Mouse (Mus musculus): Measurements from ENCODE around the gene Tle6. TPM values are rescaled to one million over a fixed set of nuclear protein-coding genes. Genes with fewer than 3 reads are reported as not detected.

Gene Tle6
- total RNA-seq, 2 experiments from 2014 or later: 2.4 to 4.4 TPM

GRCm38 (mm10) chr10:81550257-81550656 lies 50.6 kb downstream of the Tle6 start:
- intact Hi-C loops (cut with DNase I; ENCODE audit: low total_unique reads): loop anchor here (5.0 kb wide), 1 partner anchor 48 kb away; the partner anchor contains the start of gene S1pr4
- peak; percentile 59 for DNase-seq

GRCm38 (mm10) chr10:81548944-81549343 lies 51.9 kb downstream of the Tle6 start:
- no peak for DNase-seq
- intact Hi-C loops (cut with DNase I; ENCODE audit: low total_unique reads): no loop called here

DNA sequence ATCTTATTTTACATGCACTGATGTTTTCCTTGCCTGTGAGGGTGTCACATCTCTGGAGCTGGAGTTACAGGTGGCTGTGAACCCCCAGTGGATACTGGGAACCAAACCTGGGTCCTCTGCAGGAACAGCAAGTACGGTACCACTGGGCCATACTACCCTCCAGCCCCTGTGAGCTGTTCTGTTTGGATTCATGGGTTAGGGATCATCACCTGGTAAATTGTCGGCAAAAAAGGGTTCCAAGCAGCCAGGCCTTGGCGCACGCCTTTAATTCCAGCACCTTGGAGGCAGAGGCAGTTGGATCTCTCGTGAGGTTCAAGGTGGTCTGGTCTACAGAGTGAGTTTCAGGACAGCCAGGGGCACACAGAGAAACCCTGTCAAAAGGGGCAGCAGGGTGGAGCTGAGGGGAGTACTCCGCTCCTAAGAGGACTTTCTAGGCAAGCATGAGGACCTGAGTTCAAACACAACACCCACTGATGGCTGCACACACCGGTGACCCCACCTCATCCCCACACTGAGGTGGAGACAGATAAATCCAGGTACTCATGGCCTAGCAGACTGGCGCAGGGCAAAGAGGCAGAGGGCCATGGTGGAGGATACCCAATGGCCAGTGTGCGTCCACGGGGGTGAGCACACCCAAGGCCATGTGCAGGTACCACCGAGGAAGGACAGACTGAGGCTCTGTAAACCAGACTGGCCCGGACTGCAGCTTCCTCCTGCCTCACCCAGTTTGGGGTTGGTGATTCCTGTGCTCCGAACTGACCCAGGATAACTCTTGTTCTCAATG lies 53.9 kb downstream of the Tle6 start:
- no peak for DNase-seq
- intact Hi-C loops (cut with DNase I; ENCODE audit: low total_unique reads): no loop called here

DNA sequence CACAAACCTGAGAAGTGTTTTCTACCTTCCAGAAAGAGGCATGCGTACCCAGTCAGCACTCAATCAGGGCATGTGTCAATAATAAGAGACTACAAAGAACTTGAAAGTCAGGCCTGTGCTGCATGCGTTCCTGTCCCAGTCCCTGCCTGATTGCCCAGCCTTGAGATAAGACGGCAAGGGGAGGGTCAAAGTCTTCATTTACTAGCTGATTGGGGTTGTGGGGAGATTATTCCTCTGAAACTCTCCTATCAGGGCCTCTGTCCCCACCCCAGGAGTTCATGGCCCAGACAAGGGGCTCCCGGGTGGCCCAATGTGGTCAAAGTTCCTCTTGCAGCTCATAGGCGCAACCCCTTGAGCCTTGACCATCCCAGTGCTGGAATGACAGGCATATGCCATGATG lies 54.5 kb downstream of the Tle6 start:
- no peak for DNase-seq
- intact Hi-C loops (cut with DNase I; ENCODE audit: low total_unique reads): no loop called here

DNA sequence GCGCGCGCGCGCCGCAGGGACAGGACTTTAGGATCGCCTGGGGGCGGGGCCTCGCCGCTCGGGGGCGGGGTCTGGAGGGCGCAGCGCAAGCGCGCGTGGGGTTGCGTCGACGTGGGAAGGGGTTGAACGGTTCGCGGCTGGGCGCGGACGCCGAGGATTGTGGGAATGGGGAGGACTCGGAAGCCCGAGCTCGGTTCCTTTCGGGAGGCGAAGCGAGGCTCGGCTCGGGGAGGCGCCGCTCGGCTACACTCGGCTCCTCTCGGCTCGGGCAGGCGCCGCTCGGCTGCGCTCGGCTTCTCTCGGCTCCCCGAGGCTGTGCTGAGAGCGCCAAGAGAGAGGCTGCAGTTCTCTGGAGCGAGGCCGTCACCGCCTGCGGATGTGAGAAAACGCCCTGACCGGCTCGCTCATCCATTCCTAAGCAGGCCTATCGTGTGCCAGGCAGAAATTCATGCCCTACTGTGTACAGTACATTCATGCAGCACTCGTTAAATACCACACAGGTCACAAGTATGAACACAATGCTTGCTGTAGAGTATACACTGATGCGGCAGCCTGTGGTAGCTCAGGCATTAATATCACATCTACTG lies 55.6 kb downstream of the Tle6 start, which contains the start of gene Gna11:
TSS of gene Gna11 (minus strand) at position 30 of the 587 bp plus-strand sequence.
- intact Hi-C loops (cut with DNase I; ENCODE audit: low total_unique reads): no loop called here
- peak; percentile 100 for DNase-seq

- intact Hi-C loops (cut with DNase I; ENCODE audit: low total_unique reads): no loop called here
- no peak for DNase-seq
Observed at GRCm38 (mm10) chr10:81544296-81545160, 56.3 kb downstream of the Tle6 start.

- no peak for DNase-seq
- intact Hi-C loops (cut with DNase I; ENCODE audit: low total_unique reads): no loop called here
Observed at GRCm38 (mm10) chr10:81543633-81544032, 57.2 kb downstream of the Tle6 start.

DNA sequence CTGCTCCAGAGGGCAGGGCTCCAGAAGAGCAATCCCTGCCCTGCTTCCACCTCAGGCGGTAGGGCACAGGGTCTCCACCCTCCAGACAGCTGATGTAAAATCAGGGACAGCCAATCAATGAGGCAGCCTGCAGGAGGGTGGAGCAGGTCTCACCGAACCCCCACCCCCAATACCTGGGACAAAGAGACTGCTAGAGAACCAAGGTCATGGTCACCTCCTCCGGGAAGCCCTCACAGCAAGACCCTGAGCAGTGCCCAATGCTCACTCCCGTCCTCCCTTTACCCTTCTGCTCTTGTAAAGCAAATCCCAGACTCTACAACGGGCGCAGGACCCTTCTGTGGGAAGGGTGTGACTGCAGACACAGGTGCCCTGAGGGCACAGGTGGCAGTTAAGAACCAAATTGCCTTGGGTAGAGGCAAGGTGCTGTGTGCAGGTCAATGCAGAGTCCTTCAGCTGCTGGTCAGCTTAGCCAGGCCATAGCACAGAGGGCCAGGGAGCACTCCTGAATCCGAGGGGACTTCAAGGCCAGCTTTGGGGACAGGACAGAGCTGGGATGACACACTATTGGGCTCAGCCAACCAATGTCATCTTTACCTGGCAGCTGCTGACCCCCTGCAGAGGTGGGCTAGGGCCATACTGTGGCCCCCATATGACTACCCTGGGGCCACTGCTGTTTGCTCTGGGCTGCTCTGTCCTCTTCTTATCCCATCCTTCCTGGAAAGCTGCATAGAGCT lies 58.0 kb downstream of the Tle6 start:
- DNase-seq: no peak
- intact Hi-C loops (cut with DNase I; ENCODE audit: low total_unique reads): no loop called here

DNA sequence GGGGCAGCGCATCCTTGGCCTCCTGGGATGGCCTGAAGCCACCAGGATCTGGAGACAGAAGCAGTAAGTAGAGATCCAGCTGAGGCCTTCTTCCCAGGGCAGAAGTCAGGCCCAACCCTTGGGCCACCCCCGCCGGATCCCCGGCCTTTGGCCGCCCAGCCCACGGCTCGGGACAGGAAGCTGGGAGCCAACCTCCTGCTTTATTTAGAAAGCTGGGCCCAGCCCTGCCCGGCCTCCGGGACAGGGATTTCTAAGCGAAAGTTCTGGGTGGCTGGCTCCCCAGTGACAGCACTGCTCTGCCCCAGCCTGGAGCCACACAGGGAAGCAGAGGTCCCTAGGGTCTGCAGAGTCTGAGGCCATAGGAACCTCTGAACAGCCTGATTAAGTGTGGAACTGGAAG lies 59.1 kb downstream of the Tle6 start:
- DNase-seq: peak; percentile 72

GRCm38 (mm10) chr10:81541363-81541762 lies 59.5 kb downstream of the Tle6 start:
- intact Hi-C loops (cut with DNase I; ENCODE audit: low total_unique reads): no loop called here

More for the DNA sequence above, 59.1 kb downstream of the Tle6 start:
- intact Hi-C loops (cut with DNase I; ENCODE audit: low total_unique reads): no loop called here

More at GRCm38 (mm10) chr10:81541363-81541762, 59.5 kb downstream of the Tle6 start:
- DNase-seq: no peak

Other genes with a start within 250 kb of the Tle6 start
- gene Mfsd12, start 243.6 kb downstream of the Tle6 start, total RNA-seq (2021): 1 to 10 TPM; 3.7 to 4.0 TPM
- gene 4930404N11Rik, start 235.3 kb downstream of the Tle6 start, total RNA-seq (2021): under 1 TPM; 0.37 to 0.42 TPM
- 10 to 100 TPM; 11.9 to 15.4 TPM for gene Fzr1, start 222.6 kb downstream of the Tle6 start, total RNA-seq (2021)
- 10 to 100 TPM; 38.6 to 39.8 TPM for gene Dohh, start 216.6 kb downstream of the Tle6 start, total RNA-seq (2021)
- gene Gm48551, start 216.6 kb downstream of the Tle6 start, total RNA-seq (2021): under 1 TPM; 0.41 to 0.47 TPM
- under 1 TPM in 1 of 2 experiments, not detected in 1; 0.80 TPM for gene Gm48552, start 212.1 kb downstream of the Tle6 start, total RNA-seq (2021)
- gene Smim24, start 208.0 kb downstream of the Tle6 start, total RNA-seq (2021): under 1 TPM; 0.45 to 0.91 TPM
- gene Nfic, start 145.4 kb downstream of the Tle6 start, total RNA-seq (2021): 100 to 1,000 TPM; 262 to 320 TPM
- gene Celf5, start 118.4 kb downstream of the Tle6 start, total RNA-seq (2021): under 1 TPM; 0.09 to 0.23 TPM
- 10 to 100 TPM; 39.1 to 47.3 TPM for gene Ncln, start 104.7 kb downstream of the Tle6 start, total RNA-seq (2021)
- gene S1pr4, start 100.9 kb downstream of the Tle6 start, total RNA-seq (2021): under 1 TPM; 0.64 to 0.86 TPM
- 1 to 10 TPM in 1 of 2 experiments, under 1 TPM in 1; 0.60 to 1.2 TPM for gene Gna15, start 76.8 kb downstream of the Tle6 start, total RNA-seq (2021)
- gene Gna11, start 55.9 kb downstream of the Tle6 start, total RNA-seq (2021): 10 to 100 TPM; 31.6 to 34.6 TPM
- gene Aes, start 41.6 kb downstream of the Tle6 start, total RNA-seq (2021): 100 to 1,000 TPM; 660 to 698 TPM
- 1 to 10 TPM; 4.3 to 4.4 TPM for gene Tle2, start 26.5 kb downstream of the Tle6 start, total RNA-seq (2021)
- gene BC025920, start 5.2 kb upstream of the Tle6 start, total RNA-seq (2021): 1 to 10 TPM; 1.7 to 2.2 TPM
- gene Sirt6, start 26.7 kb upstream of the Tle6 start, total RNA-seq (2021): 1 to 10 TPM; 5.4 to 5.6 TPM
- gene Ankrd24, start 27.5 kb upstream of the Tle6 start, total RNA-seq (2021): 10 to 100 TPM in 1 of 2 experiments, 1 to 10 TPM in 1; 6.8 to 10.9 TPM
- gene Gm10778, start 48.0 kb upstream of the Tle6 start, total RNA-seq (2021): 1 to 10 TPM; 1.6 to 1.8 TPM
- 1 to 10 TPM; 3.3 to 6.1 TPM for gene Zfp433, start 103.8 kb upstream of the Tle6 start, total RNA-seq (2021)
- 1 to 10 TPM in 1 of 2 experiments, under 1 TPM in 1; 0.55 to 2.3 TPM for gene Gm3055, start 170.1 kb upstream of the Tle6 start, total RNA-seq (2021)
- under 1 TPM; 0.86 to 0.92 TPM for gene Gm4767, start 211.1 kb upstream of the Tle6 start, total RNA-seq (2021)